Comparison of ENCODE assay signal across 18 mouse cellular contexts in the genomic region with DNA sequence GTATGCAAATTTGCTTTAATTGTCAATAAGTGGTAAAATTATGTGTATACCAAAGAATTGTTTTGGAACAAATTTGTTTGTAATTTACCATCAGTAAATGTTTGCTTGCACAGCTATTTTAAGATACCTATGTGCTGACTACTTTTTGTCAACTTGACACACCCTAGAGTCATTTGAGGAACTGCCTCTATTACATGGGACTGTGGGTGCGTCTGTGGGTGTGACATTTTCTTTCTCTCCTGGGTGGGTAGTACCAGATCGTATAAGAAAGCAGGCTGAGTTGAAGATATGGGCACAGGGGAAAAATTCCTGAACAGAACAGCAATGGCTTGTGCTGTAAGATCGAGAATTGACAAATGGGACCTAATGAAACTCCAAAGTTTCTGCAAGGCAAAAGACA. TPM values are rescaled to one million over a fixed set of nuclear protein-coding genes. Genes with fewer than 3 reads are reported as not detected.
DNase-seq lines count a peak whose midpoint lies in the region; ATAC-seq lines count a peak whose summit lies in the region.
"Had no signal": no experiment of that assay in that cellular context is flagged by ENCODE, and none has a peak within 500 bp of the region (broad histone marks: within the 10 kb centered on the region; RNA-seq: fewer than 3 reads in every experiment).

No protein-coding gene starts in this region.

- ATAC-seq in megakaryocyte, adult 5-6 weeks (ENCODE audit: poor library complexity, severe bottlenecking): peak; percentile 92
- ATAC-seq in monocyte, adult 5-6 weeks (replicated peaks; ENCODE audit: insufficient number of reproducible peaks, low FRiP score, low TSS enrichment, poor library complexity, severe bottlenecking): peak; percentile 97
- ATAC-seq: activated CD4-positive, CD25-positive, alpha-beta regulatory T cell, adult 4 months; CD4-positive, CD25-positive, alpha-beta regulatory T cell, adult 4 months; Patski had no signal

- no peak for DNase-seq in MN1 (ENCODE audit: low spot score)
- no peak for DNase-seq in kidney, adult 9 months
- DNase-seq: adrenal gland, adult 2 months; adrenal gland, adult 8-10 months; adrenal gland, postnatal 10 days; adrenal gland, postnatal 14 days; adrenal gland, postnatal 25 days; adrenal gland, postnatal 36 days; B cell, adult 2 months; cerebellum, adult 11 months; cerebellum, adult 11-12 months; cerebellum, adult 18-20 months; cerebellum, adult 2 months had no signal

RNA-seq across cellular contexts. Expression of gene Ppp1cb, which starts 23.0 kb away (rescaled TPM):
- total RNA-seq in megakaryocyte, adult 5-6 weeks (2015): 167 and 177 TPM in 2 replicates
- total RNA-seq in megakaryocyte, adult 5-6 weeks (2017): 205 and 247 TPM in 2 replicates
- 454 to 494 TPM (median 475 TPM) in 3 replicates for total RNA-seq in monocyte, adult 5-6 weeks (2017)
